In genomic region chrX:169338213-169338612, GRCm38 (mm10) we compare ENCODE assay signal across 25 mouse cellular contexts. TPM values are rescaled to one million over a fixed set of nuclear protein-coding genes. Genes with fewer than 3 reads are reported as not detected.
DNase-seq lines count a peak whose midpoint lies in the region; ATAC-seq and TF ChIP-seq lines count a peak whose summit lies in the region.
"Had no signal": no experiment of that assay in that cellular context is flagged by ENCODE, and none has a peak within 500 bp of the region (broad histone marks: within the 10 kb centered on the region; RNA-seq: fewer than 3 reads in every experiment).

No protein-coding gene starts in this region.

- no peaks in the 10 kb centered on the region for H3K36me3 ChIP-seq in CH12.LX (replicated peaks in 1 of 2; ENCODE audit: control insufficient read depth in 1 of 2, insufficient read depth in 1 of 2, low read length in 1 of 2)
- no peaks in the 10 kb centered on the region for H3K36me3 ChIP-seq in splenic B cell, adult 2 months (ENCODE audit: control insufficient read depth, insufficient read depth, low read length, poor library complexity, severe bottlenecking)
- no peaks in the 10 kb centered on the region for H3K36me3 ChIP-seq in heart, embryonic 11.5 days (ENCODE audit: control insufficient read depth, insufficient read depth, low read length)
- H3K36me3 ChIP-seq: embryonic facial prominence, embryonic 13.5 days; embryonic facial prominence, embryonic 15.5 days; forebrain, embryonic 10.5 days; forebrain, embryonic 12.5 days had no signal

- ATAC-seq in megakaryocyte, adult 5-6 weeks (ENCODE audit: poor library complexity, severe bottlenecking) = peak; percentile 82
- no peak for ATAC-seq in heart, embryonic 11.5 days (replicated peaks; ENCODE audit: insufficient number of reproducible peaks, low FRiP score, low TSS enrichment)
- ATAC-seq: CD4-positive, CD25-positive, alpha-beta regulatory T cell, adult 4 months; forebrain, embryonic 14.5 days; forebrain, embryonic 16.5 days had no signal

- H3K9me3 ChIP-seq in CH12.LX (replicated peaks; ENCODE audit: low read length) = no peaks in the 10 kb centered on the region
- H3K9me3 ChIP-seq in heart, embryonic 11.5 days (replicated peaks; ENCODE audit: control insufficient read depth, low read length) = no peaks in the 10 kb centered on the region
- H3K9me3 ChIP-seq: embryonic facial prominence, embryonic 13.5 days; embryonic facial prominence, embryonic 15.5 days; forebrain, embryonic 10.5 days; forebrain, embryonic 12.5 days had no signal

- TF ChIP-seq POLR2A in CH12.LX (IDR thresholded peaks at IDR 0.05; ENCODE audit: low read depth, low read length) = no peak

- in situ Hi-C loops in CH12.LX (cut with MboI; ENCODE audit: low pct_ligation_motif_present, low pct_unique_long_range_greater_than_20kb, low sequenced_read_pairs) = no loop called here

- no peak overlapping the region for H3K27ac ChIP-seq in CH12.LX (ENCODE audit: insufficient read depth, low read depth)
- H3K27ac ChIP-seq in heart, embryonic 11.5 days (ENCODE audit: low read depth, low read length) = no peak overlapping the region
- H3K27ac ChIP-seq: embryonic facial prominence, embryonic 13.5 days; embryonic facial prominence, embryonic 15.5 days; forebrain, embryonic 10.5 days; forebrain, embryonic 12.5 days had no signal

- dilution Hi-C loops in CH12.LX (cut with MboI; ENCODE audit: extremely low pct_ligation_motif_present, extremely low pct_unique_long_range_greater_than_20kb, low sequenced_read_pairs) = no loop called here

- no peak for TF ChIP-seq RAD21 in CH12.LX (IDR thresholded peaks at IDR 0.05; ENCODE audit: low read depth, low read length)

- 71% methylated on average over 3 of the region's 3 CpGs for WGBS in heart, embryonic 11.5 days (ENCODE audit: insufficient replicate concordance)

- no peak overlapping the region for H3K4me2 ChIP-seq in CH12.LX (ENCODE audit: insufficient read depth, low read depth, poor library complexity, severe bottlenecking)
- H3K4me2 ChIP-seq in heart, embryonic 11.5 days = no peak overlapping the region
- H3K4me2 ChIP-seq: embryonic facial prominence, embryonic 13.5 days; embryonic facial prominence, embryonic 15.5 days; forebrain, embryonic 12.5 days had no signal

- H3K27me3 ChIP-seq in CH12.LX (replicated peaks) = no peaks in the 10 kb centered on the region
- H3K27me3 ChIP-seq in splenic B cell, adult 2 months (ENCODE audit: control insufficient read depth, insufficient read depth, low read length, poor library complexity, severe bottlenecking) = no peaks in the 10 kb centered on the region
- H3K27me3 ChIP-seq in heart, embryonic 11.5 days (ENCODE audit: control insufficient read depth, insufficient read depth, low read length) = no peaks in the 10 kb centered on the region
- H3K27me3 ChIP-seq: embryonic facial prominence, embryonic 15.5 days had no signal

- H3K4me3 ChIP-seq in CH12.LX (replicated peaks in 1 of 3; ENCODE audit: low read depth in 2 of 3, low read length in 2 of 3, poor library complexity in 1 of 3) = no peak overlapping the region
- no peak overlapping the region for H3K4me3 ChIP-seq in heart, embryonic 11.5 days (ENCODE audit: low read depth, low read length)
- H3K4me3 ChIP-seq: embryonic facial prominence, embryonic 13.5 days; embryonic facial prominence, embryonic 15.5 days; erythroblast, embryonic 14.5 days; forebrain, embryonic 10.5 days; forebrain, embryonic 12.5 days had no signal

- no peaks in the 10 kb centered on the region for H3K79me2 ChIP-seq in CH12.LX (replicated peaks; ENCODE audit: control insufficient read depth, extremely low read depth, insufficient read depth, poor library complexity, severe bottlenecking)

- DNase-seq in CH12.LX (ENCODE audit: extremely low read depth) = no peak
- peak; percentile 1 for DNase-seq in splenic B cell, adult 2 months (ENCODE audit: low read depth, low spot score)
- no peak for DNase-seq in spleen, postnatal 10 days (ENCODE audit: low spot score in 2 of 2)
- no peak for DNase-seq in lung, postnatal 25 days (ENCODE audit: low spot score)
- DNase-seq: adrenal gland, adult 8-10 months; adrenal gland, postnatal 14 days; adrenal gland, postnatal 36 days; B cell, adult 2 months; cerebellum, adult 11 months; cerebellum, adult 18-20 months; cerebellum, adult 8-10 months; cerebellum, adult 9-11 months; cerebellum, postnatal 14 days; cerebellum, postnatal 36 days; embryo, embryonic 11 days had no signal

- TF ChIP-seq CTCF in CH12.LX (conservative IDR thresholded peaks at IDR 0.05 in 1 of 2, IDR thresholded peaks at IDR 0.05 in 1 of 2; ENCODE audit: low read depth in 2 of 2, low read length in 2 of 2) = no peak

- no peaks in the 10 kb centered on the region for H3K4me1 ChIP-seq in CH12.LX (ENCODE audit: control insufficient read depth in 1 of 2, insufficient read depth in 2 of 2)
- H3K4me1 ChIP-seq in heart, embryonic 11.5 days (ENCODE audit: control insufficient read depth, insufficient read depth, low read length) = no peaks in the 10 kb centered on the region
- H3K4me1 ChIP-seq: embryonic facial prominence, embryonic 13.5 days; embryonic facial prominence, embryonic 15.5 days; forebrain, embryonic 10.5 days; forebrain, embryonic 12.5 days had no signal

- TF ChIP-seq EP300 in CH12.LX (IDR thresholded peaks at IDR 0.05; ENCODE audit: low read length) = no peak

- H3K9ac ChIP-seq in CH12.LX (ENCODE audit: insufficient read depth, low read depth) = no peak overlapping the region
- no peak overlapping the region for H3K9ac ChIP-seq in heart, embryonic 11.5 days (ENCODE audit: low read depth, low read length)
- H3K9ac ChIP-seq: embryonic facial prominence, embryonic 13.5 days; embryonic facial prominence, embryonic 15.5 days; forebrain, embryonic 12.5 days had no signal

TF ChIP-seq in CH12.LX, 34 proteins besides CTCF, POLR2A, EP300 and RAD21:
- TF ChIP-seq TBP (conservative IDR thresholded peaks at IDR 0.05; ENCODE audit: low read depth, low read length) (no peak), ZNF384 (IDR thresholded peaks at IDR 0.05; ENCODE audit: low read depth, low read length) (peak; percentile 15; the same call in 1 of the 2 replicates)

RNA-seq across cellular contexts. Expression of gene Hccs, which starts 18.0 kb away (rescaled TPM):
- 21.7 and 27.1 TPM in 2 replicates for total RNA-seq in CH12.LX (2012; rRNA removed)
- 87.8 and 102 TPM in 2 replicates for total RNA-seq in CH12.LX (2014; rRNA removed)
- polyA plus RNA-seq in CH12.LX (2012; ENCODE audit: insufficient read length, low read depth) = 32.6 and 40.0 TPM in 2 replicates
- 30.8 and 39.3 TPM in 2 replicates for total RNA-seq in megakaryocyte, adult 5-6 weeks (2015)
- total RNA-seq in megakaryocyte, adult 5-6 weeks (2017) = 31.5 and 34.6 TPM in 2 replicates
- 46.0 and 46.8 TPM in 2 replicates for polyA plus RNA-seq in heart, embryonic 11.5 days (2014; fragmentation: Nextera tagmentation; extraction: Ambion mirVana)
